Mouse (Mus musculus): ENCODE data around the gene Ifi206. TPM values are rescaled to one million over a fixed set of nuclear protein-coding genes. Genes with fewer than 3 reads are reported as not detected.
"Not testable (repeated sequence)": the region's sequence is repeated elsewhere in the genome, so short reads cannot be mapped to it uniquely, and the experiment has no call there.

Ifi206 gene
- total RNA-seq (2021) = not detected
- long read RNA-seq, experiment 1 = 0 reads
- long read RNA-seq, experiment 2 = 0 reads

DNA sequence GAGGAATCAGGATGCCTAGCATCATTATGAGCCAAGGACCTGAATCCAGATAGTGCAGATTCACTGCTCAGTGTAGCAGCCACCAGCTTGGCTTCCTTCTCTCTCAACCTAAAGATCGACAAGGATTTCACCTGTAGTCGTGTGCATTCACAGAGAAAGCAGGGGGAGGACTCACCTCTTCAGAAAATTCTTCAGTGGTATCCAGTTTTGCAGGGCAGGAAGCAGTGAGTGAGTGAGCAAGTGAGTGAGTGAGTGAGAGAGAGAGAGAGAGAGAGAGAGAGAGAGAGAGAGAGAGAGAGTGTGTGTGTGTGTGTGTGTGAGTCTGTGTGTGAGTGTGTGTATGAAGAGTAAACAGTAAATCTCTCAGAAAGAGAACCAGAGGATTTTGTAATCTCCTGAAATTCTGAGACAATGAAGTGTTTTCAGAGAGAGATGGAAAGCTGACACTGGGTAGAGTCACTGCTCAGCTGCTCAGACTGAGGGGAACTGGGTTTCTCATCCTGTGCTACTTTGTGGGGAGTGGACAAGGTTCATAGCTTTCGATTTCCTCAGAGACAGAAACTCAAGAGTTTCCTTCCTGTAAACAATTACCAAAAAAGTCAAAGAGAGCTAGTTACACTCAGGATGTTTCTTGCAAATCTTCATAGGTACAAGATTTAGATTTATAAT lies at the start of gene Ifi206:
Gene Ifi206, minus strand, starts transcription at position 230 of the 669 bp plus-strand sequence.
- DNase-seq; H3K4me3 ChIP-seq; intact Hi-C loops (cut with DNase I); H3K27ac ChIP-seq: not testable (repeated sequence)

DNA sequence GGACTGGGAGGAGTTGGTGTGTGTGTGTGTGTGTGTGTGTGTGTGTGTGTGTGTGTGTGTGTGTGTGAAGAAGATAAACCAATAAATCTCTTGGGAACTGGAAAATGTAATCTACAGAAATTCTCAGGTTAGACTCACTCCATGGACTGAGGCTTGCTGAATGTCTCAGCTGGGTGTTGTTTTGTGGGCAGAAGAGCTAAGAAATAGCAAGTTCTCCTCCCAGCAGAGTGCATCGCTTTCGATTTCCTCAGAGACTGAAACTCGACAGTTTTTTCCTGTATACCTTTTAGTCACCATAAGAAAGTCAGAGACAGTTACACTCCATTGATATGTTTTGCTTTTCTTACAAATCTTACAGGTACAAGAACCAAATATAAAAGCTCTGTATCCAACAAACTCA lies 45.0 kb upstream of the Ifi206 start, which contains the start of gene Ifi214:
Gene Ifi214, minus strand, starts transcription at position 167 of the 400 bp plus-strand sequence.
- DNase-seq; intact Hi-C loops (cut with DNase I); H3K4me3 ChIP-seq; H3K27ac ChIP-seq: not testable (repeated sequence)

- TF ChIP-seq CTCF (IDR thresholded peaks at IDR 0.05) = no peak
- no peak for DNase-seq
These were observed 30.6 kb upstream of the Ifi206 start for GRCm38 (mm10) chr1:173521452-173521851.

GRCm38 (mm10) chr1:173510595-173510994 lies 19.8 kb upstream of the Ifi206 start:
- DNase-seq; intact Hi-C loops (cut with DNase I); H3K27ac ChIP-seq; H3K4me3 ChIP-seq: not testable (repeated sequence)

More at GRCm38 (mm10) chr1:173521452-173521851, 30.6 kb upstream of the Ifi206 start:
- intact Hi-C loops (cut with DNase I) = no loop called here
- no peak overlapping the region for H3K27ac ChIP-seq
- H3K4me3 ChIP-seq = no peak overlapping the region

GRCm38 (mm10) chr1:173491483-173491882 lies 642 bp upstream of the Ifi206 start:
- intact Hi-C loops (cut with DNase I); H3K27ac ChIP-seq; DNase-seq; H3K4me3 ChIP-seq: not testable (repeated sequence)

DNA sequence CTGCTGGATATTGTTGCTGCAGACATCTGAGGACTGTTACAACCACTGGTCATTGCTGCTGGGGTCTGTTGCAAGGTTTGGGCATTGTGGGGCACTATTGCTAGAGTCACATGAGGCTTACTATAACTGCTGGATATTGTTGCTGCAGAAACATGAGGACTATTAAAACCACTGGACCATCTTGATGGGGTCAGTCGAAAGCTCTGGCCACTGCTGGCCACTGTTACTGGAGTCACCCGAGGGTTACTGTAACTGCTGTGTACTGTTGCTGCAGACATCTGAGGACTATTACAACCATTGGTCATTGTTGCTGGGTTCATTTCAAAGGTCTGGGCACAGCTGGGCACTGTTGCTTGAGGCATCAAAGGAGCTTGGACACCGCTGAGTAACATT lies 9.7 kb downstream of the Ifi206 start:
- intact Hi-C loops (cut with DNase I); H3K4me3 ChIP-seq: not testable (repeated sequence)

DNA sequence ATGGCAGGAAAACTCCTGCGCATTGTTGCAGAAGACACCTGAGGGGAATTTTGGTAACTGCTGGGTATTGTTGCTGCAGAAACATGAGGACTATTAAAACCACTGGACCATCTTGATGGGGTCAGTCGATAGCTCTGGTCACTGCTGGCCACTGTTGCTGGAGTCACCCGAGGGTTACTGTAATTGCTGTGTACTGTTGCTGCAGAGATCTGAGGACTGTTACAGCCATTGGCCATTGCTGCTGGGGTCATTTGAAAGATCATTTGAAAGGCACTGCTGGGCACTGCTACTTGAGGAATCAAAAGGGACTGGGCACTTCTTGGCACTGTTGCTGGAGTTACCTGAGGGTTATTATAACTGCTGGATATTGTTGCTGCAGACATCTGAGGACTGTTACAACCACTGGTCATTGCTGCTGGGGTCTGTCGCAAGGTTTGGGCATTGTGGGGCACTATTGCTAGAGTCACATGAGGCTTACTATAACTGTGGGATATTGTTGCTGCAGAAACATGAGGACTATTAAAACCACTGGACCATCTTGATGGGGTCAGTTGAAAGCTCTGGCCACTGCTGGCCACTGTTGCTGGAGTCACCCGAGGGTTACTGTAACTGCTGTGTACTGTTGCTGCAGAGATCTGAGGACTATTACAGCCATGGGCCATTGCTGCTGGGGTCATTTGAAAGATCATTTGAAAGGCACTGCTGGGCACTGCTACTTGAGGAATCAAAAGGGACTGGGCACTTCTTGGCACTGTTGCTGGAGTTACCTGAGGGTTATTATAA lies 10.3 kb downstream of the Ifi206 start:
- DNase-seq; H3K4me3 ChIP-seq; H3K27ac ChIP-seq; intact Hi-C loops (cut with DNase I): not testable (repeated sequence)

More for the DNA sequence above, 9.7 kb downstream of the Ifi206 start:
- H3K27ac ChIP-seq, DNase-seq: not testable (repeated sequence)

GRCm38 (mm10) chr1:173456761-173457160 lies 34.1 kb downstream of the Ifi206 start:
- no peak overlapping the region for H3K27ac ChIP-seq
- intact Hi-C loops (cut with DNase I) = loop anchor here (5.0 kb wide), 1 partner anchor 1011 kb away; no protein-coding TSS in a partner anchor
- H3K4me3 ChIP-seq = no peak overlapping the region
- DNase-seq = no peak
- no peak for TF ChIP-seq CTCF (IDR thresholded peaks at IDR 0.05)

- no peak overlapping the region for H3K4me3 ChIP-seq
- no peak for DNase-seq
- peak; percentile 75 for TF ChIP-seq CTCF (IDR thresholded peaks at IDR 0.05)
- H3K27ac ChIP-seq = no peak overlapping the region
- intact Hi-C loops (cut with DNase I) = loop anchor here (5.0 kb wide), 1 partner anchor 1011 kb away; no protein-coding TSS in a partner anchor
These were observed 34.6 kb downstream of the Ifi206 start for GRCm38 (mm10) chr1:173456139-173456754.

GRCm38 (mm10) chr1:173451665-173452064 lies 39.2 kb downstream of the Ifi206 start:
- TF ChIP-seq CTCF (IDR thresholded peaks at IDR 0.05) = no peak
- DNase-seq = no peak
- Histone ChIP-seq H3K27ac (no peak overlapping the region), H3K4me3 (no peak overlapping the region)
- intact Hi-C loops (cut with DNase I) = no loop called here

DNA sequence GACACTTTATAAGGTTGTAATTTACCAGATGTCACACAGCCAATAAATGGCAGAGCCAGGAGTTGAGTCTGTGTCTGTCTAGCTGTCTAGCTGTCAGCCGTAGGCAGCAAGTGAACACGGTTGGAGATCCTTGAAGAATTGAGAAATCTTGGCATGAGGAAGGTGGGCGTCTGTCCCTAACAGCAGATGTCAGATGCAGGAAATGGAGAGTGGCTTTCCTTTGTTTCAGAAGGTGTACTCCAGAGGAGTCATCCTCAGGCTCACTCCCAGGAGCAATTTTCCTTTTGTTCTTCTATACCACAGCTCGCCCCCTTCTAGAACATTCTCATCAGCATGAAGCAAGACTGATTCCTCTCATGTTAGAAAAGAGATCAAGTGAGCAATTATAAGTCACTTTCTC lies 40.2 kb downstream of the Ifi206 start:
- intact Hi-C loops (cut with DNase I) = no loop called here
- DNase-seq = no peak
- no peak overlapping the region for H3K27ac ChIP-seq
- no peak overlapping the region for H3K4me3 ChIP-seq
- no peak for TF ChIP-seq CTCF (IDR thresholded peaks at IDR 0.05)

GRCm38 (mm10) chr1:173447067-173447466 lies 43.8 kb downstream of the Ifi206 start:
- intact Hi-C loops (cut with DNase I) = no loop called here
- H3K4me3 ChIP-seq = no peak overlapping the region
- no peak for TF ChIP-seq CTCF (IDR thresholded peaks at IDR 0.05)
- DNase-seq = no peak
- no peak overlapping the region for H3K27ac ChIP-seq

DNA sequence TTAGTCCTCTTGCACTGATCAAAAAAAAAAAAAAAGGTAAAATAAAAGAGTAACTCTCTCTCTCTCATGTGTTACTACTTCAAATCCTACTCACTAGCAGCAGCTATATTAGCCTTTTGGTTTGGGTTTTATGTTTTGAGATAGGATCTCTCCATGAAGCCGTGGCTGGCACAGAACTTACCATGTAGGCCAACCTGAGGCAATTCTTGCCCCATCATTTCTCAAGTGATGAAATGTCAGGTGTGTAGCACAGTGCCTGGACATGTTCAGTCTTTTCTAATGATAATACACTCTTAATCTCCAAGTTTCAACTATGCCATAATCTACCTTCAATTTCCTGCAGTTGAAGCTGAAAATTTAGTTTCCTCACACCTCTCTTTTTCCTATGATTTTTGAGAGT lies 47.8 kb downstream of the Ifi206 start:
- no peak for TF ChIP-seq CTCF (IDR thresholded peaks at IDR 0.05)
- no peak overlapping the region for H3K27ac ChIP-seq
- H3K4me3 ChIP-seq = no peak overlapping the region
- intact Hi-C loops (cut with DNase I) = no loop called here
- DNase-seq = no peak

All from gastrocnemius, adult 2 months (tissue).